Mouse (Mus musculus): Measurements from ENCODE around the gene Myom3. TPM values are rescaled to one million over a fixed set of nuclear protein-coding genes. Genes with fewer than 3 reads are reported as not detected.

Gene Myom3
- polyA plus RNA-seq, 1 experiment from 2014 or later: 3.0 TPM

GRCm38 (mm10) chr4:135828491-135828890, 69.0 kb downstream of the Myom3 start:
- Histone ChIP-seq H3K9me3 (ENCODE audit: low read length) (no peaks in the 10 kb centered on the region), H3K4me2 (replicated peaks; ENCODE audit: low read depth, low read length) (peak overlapping the region; percentile 30; the same call in 1 of the 2 replicates), H3K9ac (replicated peaks; ENCODE audit: low read depth) (no peak overlapping the region), H3K27me3 (replicated peaks; ENCODE audit: insufficient read depth, low read length) (no peaks in the 10 kb centered on the region), H3K4me3 (ENCODE audit: low read depth, low read length) (no peak overlapping the region), H3K27ac (ENCODE audit: low read length) (peak overlapping the region; percentile 84), H3K4me1 (ENCODE audit: insufficient read depth, low read depth, low read length) (peaks cover 7% of the 10 kb centered on the region; the same call in 1 of the 2 replicates), H3K36me3 (ENCODE audit: insufficient read depth, low read length) (no peaks in the 10 kb centered on the region)
- DNase-seq (ENCODE audit: low spot score): peak; percentile 95
- WGBS: 15% methylated on average over 11 of the region's 11 CpGs
- peak; percentile 81 for ATAC-seq
- peak; percentile 76 for TF ChIP-seq EP300 (IDR thresholded peaks at IDR 0.05)
- no peak for TF ChIP-seq CTCF (IDR thresholded peaks at IDR 0.05)

- no peak for TF ChIP-seq EP300 (IDR thresholded peaks at IDR 0.05)
- TF ChIP-seq CTCF (IDR thresholded peaks at IDR 0.05): no peak
- no peak overlapping the region for H3K4me3 ChIP-seq (ENCODE audit: low read depth, low read length)
- H3K9ac ChIP-seq (replicated peaks; ENCODE audit: low read depth): no peak overlapping the region
- WGBS: 33% methylated on average over 11 of the region's 11 CpGs
- H3K4me1 ChIP-seq (ENCODE audit: insufficient read depth, low read depth, low read length): peaks cover 7% of the 10 kb centered on the region; the same call in 1 of the 2 replicates
- peak overlapping the region; percentile 82 for H3K27ac ChIP-seq (ENCODE audit: low read length)
- H3K36me3 ChIP-seq (ENCODE audit: insufficient read depth, low read length): no peaks in the 10 kb centered on the region
- H3K9me3 ChIP-seq (ENCODE audit: low read length): no peaks in the 10 kb centered on the region
- no peak overlapping the region for H3K4me2 ChIP-seq (replicated peaks; ENCODE audit: low read depth, low read length)
- H3K27me3 ChIP-seq (replicated peaks; ENCODE audit: insufficient read depth, low read length): no peaks in the 10 kb centered on the region
- DNase-seq (ENCODE audit: low spot score) (peak; percentile 89), ATAC-seq (peak; percentile 74)
Measured at GRCm38 (mm10) chr4:135832070-135832469, 72.6 kb downstream of the Myom3 start.

GRCm38 (mm10) chr4:135833301-135834123, 74.0 kb downstream of the Myom3 start:
- no peaks in the 10 kb centered on the region for H3K9me3 ChIP-seq (ENCODE audit: low read length)
- ATAC-seq: peak; percentile 44
- no peak for TF ChIP-seq CTCF (IDR thresholded peaks at IDR 0.05)
- no peak for TF ChIP-seq EP300 (IDR thresholded peaks at IDR 0.05)
- 0 out of 2 replicates have a peak overlapping the region, but pooled peaks have one; percentile 38 for H3K27ac ChIP-seq (ENCODE audit: low read length)
- no peaks in the 10 kb centered on the region for H3K27me3 ChIP-seq (replicated peaks; ENCODE audit: insufficient read depth, low read length)
- H3K9ac ChIP-seq (replicated peaks; ENCODE audit: low read depth): no peak overlapping the region
- H3K4me2 ChIP-seq (replicated peaks; ENCODE audit: low read depth, low read length): no peak overlapping the region
- peaks cover 6% of the 10 kb centered on the region; the same call in 1 of the 2 replicates for H3K4me1 ChIP-seq (ENCODE audit: insufficient read depth, low read depth, low read length)
- H3K4me3 ChIP-seq (ENCODE audit: low read depth, low read length): no peak overlapping the region
- no peaks in the 10 kb centered on the region for H3K36me3 ChIP-seq (ENCODE audit: insufficient read depth, low read length)
- peak; percentile 74 for DNase-seq (ENCODE audit: low spot score)
- WGBS: 50% methylated on average over 12 of the region's 12 CpGs

- H3K9me3 ChIP-seq (ENCODE audit: low read length): no peaks in the 10 kb centered on the region
- H3K27ac ChIP-seq (ENCODE audit: low read length): no peak overlapping the region
- H3K4me2 ChIP-seq (replicated peaks; ENCODE audit: low read depth, low read length): no peak overlapping the region
- no peaks in the 10 kb centered on the region for H3K4me1 ChIP-seq (ENCODE audit: insufficient read depth, low read depth, low read length)
- TF ChIP-seq CTCF (IDR thresholded peaks at IDR 0.05): no peak
- no peak for ATAC-seq
- no peaks in the 10 kb centered on the region for H3K27me3 ChIP-seq (replicated peaks; ENCODE audit: insufficient read depth, low read length)
- H3K4me3 ChIP-seq (ENCODE audit: low read depth, low read length): no peak overlapping the region
- H3K9ac ChIP-seq (replicated peaks; ENCODE audit: low read depth): no peak overlapping the region
- 69% methylated on average over 8 of the region's 8 CpGs for WGBS
- no peaks in the 10 kb centered on the region for H3K36me3 ChIP-seq (ENCODE audit: insufficient read depth, low read length)
- DNase-seq (ENCODE audit: low spot score): no peak
Measured at GRCm38 (mm10) chr4:135834124-135834717, 74.7 kb downstream of the Myom3 start.

GRCm38 (mm10) chr4:135838925-135839292, 79.4 kb downstream of the Myom3 start:
- TF ChIP-seq CTCF (IDR thresholded peaks at IDR 0.05) (no peak), EP300 (IDR thresholded peaks at IDR 0.05) (no peak)
- WGBS: 64% methylated on average over 3 of the region's 3 CpGs
- Histone ChIP-seq H3K4me3 (ENCODE audit: low read depth, low read length) (no peak overlapping the region), H3K4me2 (replicated peaks; ENCODE audit: low read depth, low read length) (no peak overlapping the region), H3K27ac (ENCODE audit: low read length) (no peak overlapping the region), H3K36me3 (ENCODE audit: insufficient read depth, low read length) (no peaks in the 10 kb centered on the region), H3K4me1 (ENCODE audit: insufficient read depth, low read depth, low read length) (no peaks in the 10 kb centered on the region), H3K9me3 (ENCODE audit: low read length) (no peaks in the 10 kb centered on the region), H3K27me3 (replicated peaks; ENCODE audit: insufficient read depth, low read length) (no peaks in the 10 kb centered on the region), H3K9ac (replicated peaks; ENCODE audit: low read depth) (no peak overlapping the region)
- ATAC-seq (no peak), DNase-seq (ENCODE audit: low spot score) (no peak)

GRCm38 (mm10) chr4:135839293-135840011, 79.9 kb downstream of the Myom3 start:
- no peak for TF ChIP-seq EP300 (IDR thresholded peaks at IDR 0.05)
- TF ChIP-seq CTCF (IDR thresholded peaks at IDR 0.05): no peak
- no peaks in the 10 kb centered on the region for H3K27me3 ChIP-seq (replicated peaks; ENCODE audit: insufficient read depth, low read length)
- no peak for DNase-seq (ENCODE audit: low spot score)
- 68% methylated on average over 21 of the region's 21 CpGs for WGBS
- H3K4me2 ChIP-seq (replicated peaks; ENCODE audit: low read depth, low read length): no peak overlapping the region
- no peaks in the 10 kb centered on the region for H3K4me1 ChIP-seq (ENCODE audit: insufficient read depth, low read depth, low read length)
- ATAC-seq: no peak
- no peaks in the 10 kb centered on the region for H3K9me3 ChIP-seq (ENCODE audit: low read length)
- no peak overlapping the region for H3K27ac ChIP-seq (ENCODE audit: low read length)
- no peak overlapping the region for H3K9ac ChIP-seq (replicated peaks; ENCODE audit: low read depth)
- H3K36me3 ChIP-seq (ENCODE audit: insufficient read depth, low read length): no peaks in the 10 kb centered on the region
- H3K4me3 ChIP-seq (ENCODE audit: low read depth, low read length): no peak overlapping the region

All from lung, postnatal 0 days (tissue).